ENCODE assay signal across 9 mouse cellular contexts in the genomic region with DNA sequence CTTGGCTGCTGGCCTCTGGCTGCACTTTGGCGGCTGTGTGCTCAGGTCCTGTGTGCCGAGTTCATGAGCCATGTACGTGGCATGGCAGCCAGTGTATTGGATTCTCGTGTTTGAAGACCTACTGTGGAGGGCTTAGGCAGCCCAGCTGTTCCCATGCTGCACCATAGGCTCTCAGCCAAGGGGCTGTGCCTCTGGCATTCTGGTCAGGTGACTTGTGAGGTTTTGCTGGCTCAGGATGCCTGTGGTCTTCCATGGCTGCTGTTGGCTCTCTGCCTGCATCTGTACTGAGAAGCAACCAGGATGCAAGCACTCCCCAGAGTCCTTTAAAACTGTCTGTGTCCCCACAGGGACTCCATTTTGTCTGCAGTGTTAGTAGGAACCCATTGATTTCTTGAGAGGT. TPM values are rescaled to one million over a fixed set of nuclear protein-coding genes. Genes with fewer than 3 reads are reported as not detected.
A peak's percentile ranks its signal among the peaks of the same experiment; 100 is the strongest.
DNase-seq lines count a peak whose midpoint lies in the region; ATAC-seq and TF ChIP-seq lines count a peak whose summit lies in the region.
"Had no signal": no experiment of that assay in that cellular context is flagged by ENCODE, and none has a peak within 500 bp of the region (broad histone marks: within the 10 kb centered on the region; RNA-seq: fewer than 3 reads in every experiment).

No protein-coding gene starts in this region.

- peak; percentile 8 for DNase-seq in forebrain, postnatal 0 days
- DNase-seq in thymus, adult 2 months: peak; percentile 18
- no peak for DNase-seq in thymus, postnatal 10 days (ENCODE audit: low spot score in 2 of 2)
- peak; percentile 62 for DNase-seq in kidney, adult 11 months
- no peak for DNase-seq in urinary bladder, postnatal 10 days (ENCODE audit: low spot score)
- no peak for DNase-seq in right cerebral cortex, postnatal 36 days (ENCODE audit: low spot score in 2 of 2)

- H3K4me3 ChIP-seq in forebrain, postnatal 0 days (ENCODE audit: low read depth, low read length): no peak overlapping the region
- no peak overlapping the region for H3K4me3 ChIP-seq in forebrain, embryonic 15.5 days
- no peak overlapping the region for H3K4me3 ChIP-seq in thymus, adult 2 months (ENCODE audit: control insufficient read depth, insufficient read depth, low read length)
- H3K4me3 ChIP-seq in stomach, embryonic 16.5 days (replicated peaks; ENCODE audit: low read length): no peak overlapping the region
- H3K4me3 ChIP-seq: intestine, embryonic 15.5 days had no signal

- TF ChIP-seq POLR2A in thymus, adult 2 months (IDR thresholded peaks at IDR 0.05; ENCODE audit: control insufficient read depth, extremely low read depth, insufficient read depth, low read length, poor library complexity): no peak

- peaks cover 17% of the 10 kb centered on the region for H3K4me1 ChIP-seq in forebrain, postnatal 0 days (ENCODE audit: insufficient read depth)
- H3K4me1 ChIP-seq in forebrain, embryonic 15.5 days: peaks cover 28% of the 10 kb centered on the region
- H3K4me1 ChIP-seq in thymus, adult 2 months (replicated peaks; ENCODE audit: control insufficient read depth, insufficient read depth, low read length): peaks cover 19% of the 10 kb centered on the region
- peaks cover 35% of the 10 kb centered on the region for H3K4me1 ChIP-seq in stomach, embryonic 16.5 days (ENCODE audit: control insufficient read depth, insufficient read depth, low read length)

- no peak overlapping the region for H3K4me2 ChIP-seq in forebrain, postnatal 0 days (ENCODE audit: low read depth)
- H3K4me2 ChIP-seq in forebrain, embryonic 15.5 days (replicated peaks): no peak overlapping the region
- H3K4me2 ChIP-seq in stomach, embryonic 16.5 days (ENCODE audit: low read depth, low read length): no peak overlapping the region
- H3K4me2 ChIP-seq: intestine, embryonic 15.5 days had no signal

- no peak for TF ChIP-seq CTCF in forebrain, postnatal 0 days (IDR thresholded peaks at IDR 0.05; ENCODE audit: low read depth)
- no peak for TF ChIP-seq CTCF in thymus, adult 2 months (IDR thresholded peaks at IDR 0.05; ENCODE audit: borderline replicate concordance, control insufficient read depth, extremely low read depth, insufficient read depth, low read length, poor library complexity)

- H3K36me3 ChIP-seq in forebrain, postnatal 0 days (ENCODE audit: insufficient read depth): no peaks in the 10 kb centered on the region; the same call in 1 of the 2 replicates
- H3K36me3 ChIP-seq in forebrain, embryonic 15.5 days: no peaks in the 10 kb centered on the region
- no peaks in the 10 kb centered on the region for H3K36me3 ChIP-seq in thymus, adult 2 months (ENCODE audit: control insufficient read depth, insufficient read depth, low read length)
- H3K36me3 ChIP-seq in stomach, embryonic 16.5 days (ENCODE audit: control insufficient read depth, insufficient read depth, low read length): no peaks in the 10 kb centered on the region
- H3K36me3 ChIP-seq: intestine, embryonic 15.5 days had no signal

- no peaks in the 10 kb centered on the region for H3K27me3 ChIP-seq in forebrain, postnatal 0 days (ENCODE audit: insufficient read depth, low read length)
- no peaks in the 10 kb centered on the region for H3K27me3 ChIP-seq in forebrain, embryonic 15.5 days
- no peaks in the 10 kb centered on the region for H3K27me3 ChIP-seq in thymus, adult 2 months (ENCODE audit: control insufficient read depth, insufficient read depth, low read length)
- no peaks in the 10 kb centered on the region for H3K27me3 ChIP-seq in stomach, embryonic 16.5 days (ENCODE audit: control insufficient read depth, insufficient read depth, low read length)
- H3K27me3 ChIP-seq: intestine, embryonic 15.5 days had no signal

- H3K27ac ChIP-seq in forebrain, postnatal 0 days (ENCODE audit: low read depth, low read length): no peak overlapping the region
- no peak overlapping the region for H3K27ac ChIP-seq in forebrain, embryonic 15.5 days (replicated peaks)
- H3K27ac ChIP-seq in thymus, adult 2 months (ENCODE audit: control insufficient read depth, insufficient read depth, low read length): peak overlapping the region; percentile 69
- peak overlapping the region; percentile 5; the same call in 1 of the 2 replicates for H3K27ac ChIP-seq in stomach, embryonic 16.5 days (ENCODE audit: low read length)
- H3K27ac ChIP-seq: intestine, embryonic 15.5 days had no signal

- H3K9me3 ChIP-seq in forebrain, postnatal 0 days (ENCODE audit: low read length): no peaks in the 10 kb centered on the region
- H3K9me3 ChIP-seq in forebrain, embryonic 15.5 days: no peaks in the 10 kb centered on the region
- no peaks in the 10 kb centered on the region for H3K9me3 ChIP-seq in stomach, embryonic 16.5 days (replicated peaks; ENCODE audit: control insufficient read depth, low read length)
- H3K9me3 ChIP-seq: intestine, embryonic 15.5 days had no signal

- 58% methylated on average over 4 of the region's 4 CpGs for WGBS in forebrain, postnatal 0 days
- 67% methylated on average over 4 of the region's 4 CpGs for WGBS in forebrain, embryonic 15.5 days
- 28% methylated on average over 4 of the region's 4 CpGs for WGBS in thymus, adult 2 months
- WGBS in stomach, embryonic 16.5 days: 66% methylated on average over 4 of the region's 4 CpGs

- H3K9ac ChIP-seq in forebrain, postnatal 0 days: no peak overlapping the region
- H3K9ac ChIP-seq in forebrain, embryonic 15.5 days (replicated peaks): no peak overlapping the region
- H3K9ac ChIP-seq in stomach, embryonic 16.5 days (ENCODE audit: low read length): no peak overlapping the region
- H3K9ac ChIP-seq: intestine, embryonic 15.5 days had no signal

- 0 out of 2 replicates have a peak, but pooled peaks have one; percentile 9 for ATAC-seq in forebrain, postnatal 0 days
- ATAC-seq in forebrain, embryonic 15.5 days (replicated peaks): no peak
- no peak for ATAC-seq in stomach, embryonic 16.5 days (ENCODE audit: insufficient read depth, low FRiP score)
- ATAC-seq: intestine, embryonic 15.5 days had no signal

RNA-seq across cellular contexts. Expression of gene Zfp750, which starts 33.0 kb away (rescaled TPM):
- 0.08 and 0.14 TPM in 2 replicates for total RNA-seq in forebrain, postnatal 0 days (2014; rRNA removed)
- 0.05 and 0.18 TPM in 2 replicates for polyA plus RNA-seq in forebrain, postnatal 0 days (2015; fragmentation: Nextera tagmentation; extraction: Ambion mirVana)
- polyA plus RNA-seq in forebrain, embryonic 15.5 days (2015; fragmentation: Nextera tagmentation; extraction: Ambion mirVana): 0.41 and 0.45 TPM in 2 replicates
- polyA plus RNA-seq in thymus, adult 2 months (2012; rRNA removed): 2.3 and 2.4 TPM in 2 replicates
- polyA plus RNA-seq in stomach, embryonic 16.5 days (2015; fragmentation: Nextera tagmentation; extraction: Ambion mirVana): 18.3 and 25.8 TPM in 2 replicates

Comparison
In these comparisons a context has a peak if more than half of its experiments do, and no peak if none do; other contexts are left out.
1. DNase-seq: peak in forebrain, postnatal 0 days (single experiment), thymus, adult 2 months (single experiment) and kidney, adult 11 months (single experiment); none in thymus, postnatal 10 days (0 of 2), urinary bladder, postnatal 10 days (single experiment) and right cerebral cortex, postnatal 36 days (0 of 2).
2. H3K27ac ChIP-seq: peak in thymus, adult 2 months (single experiment) and stomach, embryonic 16.5 days (single experiment); none in forebrain, postnatal 0 days (single experiment) and forebrain, embryonic 15.5 days (single experiment).